Mouse (Mus musculus) forebrain, embryonic 11.5 days (tissue): ENCODE measurements around the gene Ripor1. TPM values are rescaled to one million over a fixed set of nuclear protein-coding genes. Genes with fewer than 3 reads are reported as not detected.

ENCODE experiments used
- ATAC-seq: fragments of 200-750 bp; cut with Nextera tagmentation; replicated peaks from 2 replicates; pipeline ENCODE4 v1.8.0; 2017; ENCODE audit warnings: moderate TSS enrichment; ENCODE audit not compliant: low FRiP score
- DNase-seq: peaks from one replicate; pipeline ENCODE4 v3.0.0-alpha.2; 2017; ENCODE audit warnings: low spot score
- H3K27ac ChIP-seq: fragments of 300-500 bp; sonication (generic); 2 replicates; pipeline ENCODE4 v1.5.1; 2014; ENCODE audit warnings: low read depth, low read length
- H3K27me3 ChIP-seq: fragments of 300-500 bp; sonication (generic); 2 replicates; pipeline ENCODE4 v1.6.1; 2014; ENCODE audit warnings: mild to moderate bottlenecking, low read length, mixed read lengths; ENCODE audit not compliant: control insufficient read depth, insufficient read depth
- H3K36me3 ChIP-seq: fragments of 300-500 bp; sonication (generic); 2 replicates; pipeline ENCODE4 v1.6.1; 2014; ENCODE audit warnings: mild to moderate bottlenecking, low read length, moderate library complexity, mixed read lengths; ENCODE audit not compliant: control insufficient read depth, insufficient read depth
- H3K4me1 ChIP-seq: fragments of 300-500 bp; sonication (generic); replicated peaks from 2 replicates; pipeline ENCODE4 v1.6.1; 2014; ENCODE audit warnings: low read length, mixed read lengths; ENCODE audit not compliant: control insufficient read depth, insufficient read depth
- H3K4me2 ChIP-seq: fragments of 300-500 bp; sonication (generic); 2 replicates; pipeline ENCODE4 v1.6.1; 2014; ENCODE audit warnings: low read depth, mild to moderate bottlenecking, low read length, moderate library complexity, mixed read lengths; ENCODE audit not compliant: severe bottlenecking
- H3K4me3 ChIP-seq: fragments of 300-500 bp; sonication (generic); 2 replicates; pipeline ENCODE4 v1.5.1; 2014; ENCODE audit warnings: low read depth, low read length
- H3K9ac ChIP-seq: fragments of 300-500 bp; sonication (generic); 2 replicates; pipeline ENCODE4 v1.6.1; 2014; ENCODE audit warnings: low read length
- H3K9me3 ChIP-seq: fragments of 300-500 bp; sonication (generic); 2 replicates; pipeline ENCODE4 v1.6.1; 2016; ENCODE audit warnings: low read length, mixed read lengths; ENCODE audit not compliant: control insufficient read depth
- WGBS: fragments of 180-500 bp; shearing (Covaris S2); extraction: QIAGEN DNeasy Blood & Tissue Kit; methylation state at CpG from one replicate; pipeline ENCODE4 v1.1.7; 2014; 5-methylcytosine and 5-hydroxymethylcytosine counted together
- microRNA counts: library from miRNA; unstranded; fragments of <30 nt; microRNA quantifications from one replicate; lab custom pipeline; 2015
- microRNA-seq: library from miRNA; unstranded; fragments of <30 nt; microRNA quantifications from one replicate; pipeline ENCODE4, GENCODE M21; 2016; ENCODE audit not compliant: insufficient number of aligned reads
- polyA plus RNA-seq: library from polyadenylated mRNA; unstranded; fragments of >200 nt; fragmentation: Nextera tagmentation; extraction: Ambion mirVana; gene quantifications from 2 replicates; pipeline ENCODE4 v1.2.1, GENCODE M21; 2014

Ripor1 gene
- polyA plus RNA-seq, 1 experiment from 2014 or later, result 18.9 TPM

GRCm38 (mm10) chr8:105639835-105640234 is 34.8 kb downstream of the Ripor1 start:
- Histone ChIP-seq H3K27me3 (no peaks in the 10 kb centered on the region), H3K4me2 (no peak overlapping the region), H3K9me3 (no peaks in the 10 kb centered on the region), H3K36me3 (peaks cover 7% of the 10 kb centered on the region), H3K9ac (no peak overlapping the region), H3K4me3 (no peak overlapping the region), H3K4me1 (peaks cover 2% of the 10 kb centered on the region; the same call in 1 of the 2 replicates), H3K27ac (no peak overlapping the region)
- DNase-seq, result no peak
- WGBS, result 84% methylated on average over 1 of the region's 1 CpGs
- ATAC-seq, result no peak

- peaks cover 7% of the 10 kb centered on the region for H3K36me3 ChIP-seq
- no peak overlapping the region for H3K4me3 ChIP-seq
- ATAC-seq (no peak), DNase-seq (no peak)
- no peak overlapping the region for H3K27ac ChIP-seq
- H3K4me2 ChIP-seq, result no peak overlapping the region
- H3K27me3 ChIP-seq, result no peaks in the 10 kb centered on the region
- no peak overlapping the region for H3K9ac ChIP-seq
- WGBS, result 91% methylated on average over 2 of the region's 2 CpGs
- no peaks in the 10 kb centered on the region for H3K9me3 ChIP-seq
- no peaks in the 10 kb centered on the region; the same call in 1 of the 2 replicates for H3K4me1 ChIP-seq
These were observed 35.5 kb downstream of the Ripor1 start for GRCm38 (mm10) chr8:105640511-105640910.

DNA sequence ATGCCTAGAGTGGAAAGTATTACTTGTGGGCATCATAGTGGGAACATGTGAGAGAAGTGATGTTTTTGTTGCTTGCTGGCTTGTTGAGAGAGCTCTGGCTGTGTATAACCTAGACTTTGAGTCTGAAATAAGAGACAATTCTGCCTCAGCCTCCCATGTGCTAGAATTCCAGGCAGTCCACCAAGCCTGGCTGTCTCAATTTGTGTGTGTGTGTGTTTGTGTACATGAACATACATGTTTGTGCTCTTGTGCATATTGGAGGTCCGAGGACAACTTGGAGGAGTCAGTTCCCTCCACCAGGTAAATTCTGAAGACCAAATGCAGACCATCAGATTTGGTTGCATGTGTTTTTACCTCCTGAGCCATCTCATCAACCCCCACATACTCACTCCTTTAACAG is 40.1 kb downstream of the Ripor1 start:
- Histone ChIP-seq H3K27ac (no peak overlapping the region), H3K4me1 (no peaks in the 10 kb centered on the region), H3K27me3 (no peaks in the 10 kb centered on the region), H3K4me3 (no peak overlapping the region), H3K9me3 (no peaks in the 10 kb centered on the region), H3K9ac (no peak overlapping the region), H3K36me3 (peaks cover 11% of the 10 kb centered on the region), H3K4me2 (no peak overlapping the region)
- DNase-seq, result no peak
- ATAC-seq, result no peak
- 96% methylated on average over 1 of the region's 1 CpGs for WGBS

GRCm38 (mm10) chr8:105648929-105649328 is 43.9 kb downstream of the Ripor1 start:
- Histone ChIP-seq H3K4me3 (no peak overlapping the region), H3K9me3 (no peaks in the 10 kb centered on the region), H3K36me3 (peaks cover 10% of the 10 kb centered on the region), H3K27me3 (no peaks in the 10 kb centered on the region), H3K27ac (no peak overlapping the region), H3K9ac (no peak overlapping the region), H3K4me1 (no peaks in the 10 kb centered on the region), H3K4me2 (no peak overlapping the region)
- 92% methylated on average over 1 of the region's 1 CpGs for WGBS
- ATAC-seq, result no peak
- no peak for DNase-seq

DNA sequence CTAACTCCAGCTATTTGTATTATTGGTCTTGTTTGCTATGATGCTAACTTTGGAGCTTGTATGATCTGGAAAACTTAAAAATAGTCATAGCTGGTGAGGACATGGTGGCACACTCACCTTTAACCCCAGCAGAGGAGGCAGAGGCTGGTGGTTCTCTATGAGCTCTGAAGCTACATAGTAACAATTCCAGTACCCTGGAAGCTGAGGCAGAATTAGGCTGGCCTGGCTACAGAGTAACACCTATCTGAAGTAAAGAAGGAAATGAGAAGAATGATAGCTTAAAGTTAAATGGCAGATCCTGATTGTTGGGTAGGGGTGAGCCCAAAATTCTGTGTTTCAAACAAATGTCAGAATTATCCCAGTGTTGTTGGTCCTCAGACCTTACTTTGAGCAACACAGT is 52.6 kb downstream of the Ripor1 start:
- ATAC-seq (no peak), DNase-seq (no peak)
- Histone ChIP-seq H3K9me3 (no peaks in the 10 kb centered on the region), H3K27me3 (no peaks in the 10 kb centered on the region), H3K4me2 (no peak overlapping the region), H3K36me3 (peaks cover 3% of the 10 kb centered on the region; the same call in 1 of the 2 replicates), H3K4me1 (no peaks in the 10 kb centered on the region), H3K27ac (no peak overlapping the region), H3K9ac (no peak overlapping the region), H3K4me3 (no peak overlapping the region)

- no peaks in the 10 kb centered on the region for H3K9me3 ChIP-seq
- DNase-seq (no peak), ATAC-seq (no peak)
- no peak overlapping the region for H3K27ac ChIP-seq
- H3K36me3 ChIP-seq, result peaks cover 5% of the 10 kb centered on the region; the same call in 1 of the 2 replicates
- no peaks in the 10 kb centered on the region for H3K27me3 ChIP-seq
- H3K9ac ChIP-seq, result no peak overlapping the region
- no peak overlapping the region for H3K4me3 ChIP-seq
- no peak overlapping the region for H3K4me2 ChIP-seq
- 87% methylated on average over 3 of the region's 3 CpGs for WGBS
- no peaks in the 10 kb centered on the region for H3K4me1 ChIP-seq
These were observed 56.1 kb downstream of the Ripor1 start for GRCm38 (mm10) chr8:105661167-105661566.

MicroRNAs within 50 kb of the gene (microRNA counts, 519-probe panel; counts per million panel counts)
- 31.2 counts per million for microRNA mmu-miR-1966 (lab: Ali Mortazavi, UCI)

Small RNA genes lying within 50 kb of the gene (microRNA-seq; reads per million reads assigned to microRNA genes)
- gene Mir1966, result not detected

Other genes with a start within 250 kb of the Ripor1 start
- 1.3 and 1.5 TPM in 2 replicates for gene Plekhg4, start 232.0 kb upstream of the Ripor1 start, polyA plus RNA-seq
- gene Kctd19, start 191.8 kb upstream of the Ripor1 start, polyA plus RNA-seq, result not detected in 2 replicates
- 1.2 and 1.4 TPM in 2 replicates for gene Lrrc36, start 191.7 kb upstream of the Ripor1 start, polyA plus RNA-seq
- 36.1 and 37.7 TPM in 2 replicates for gene Tppp3, start 133.7 kb upstream of the Ripor1 start, polyA plus RNA-seq
- gene Zdhhc1, start 108.4 kb upstream of the Ripor1 start, polyA plus RNA-seq, result 20.2 and 24.6 TPM in 2 replicates
- gene Hsd11b2, start 86.5 kb upstream of the Ripor1 start, polyA plus RNA-seq, result 13.5 and 13.6 TPM in 2 replicates
- 99.2 and 108 TPM in 2 replicates for gene Atp6v0d1, start 39.2 kb upstream of the Ripor1 start, polyA plus RNA-seq
- gene Ctcf, start 31.3 kb downstream of the Ripor1 start, polyA plus RNA-seq, result 134 and 145 TPM in 2 replicates
- 0.49 and 1.6 TPM in 2 replicates for gene Agrp, start 32.1 kb downstream of the Ripor1 start, polyA plus RNA-seq
- gene Carmil2, start 81.0 kb downstream of the Ripor1 start, polyA plus RNA-seq, result 1.8 and 2.0 TPM in 2 replicates
- gene Acd, start 95.8 kb downstream of the Ripor1 start, polyA plus RNA-seq, result 76.9 and 83.6 TPM in 2 replicates
- 24.9 and 25.1 TPM in 2 replicates for gene Pard6a, start 95.9 kb downstream of the Ripor1 start, polyA plus RNA-seq
- 0.36 TPM in 1 of 2 replicates, not detected in the other for gene 4933405L10Rik, start 102.4 kb downstream of the Ripor1 start, polyA plus RNA-seq
- 43.0 and 44.4 TPM in 2 replicates for gene Enkd1, start 103.0 kb downstream of the Ripor1 start, polyA plus RNA-seq
- gene Gfod2, start 153.4 kb downstream of the Ripor1 start, polyA plus RNA-seq, result 38.0 and 49.3 TPM in 2 replicates
- 15.8 and 16.1 TPM in 2 replicates for gene Ranbp10, start 222.1 kb downstream of the Ripor1 start, polyA plus RNA-seq
- gene Tsnaxip1, start 222.5 kb downstream of the Ripor1 start, polyA plus RNA-seq, result 0.21 and 0.23 TPM in 2 replicates
- gene Cenpt, start 248.0 kb downstream of the Ripor1 start, polyA plus RNA-seq, result 59.7 and 62.0 TPM in 2 replicates
- gene Thap11, start 249.9 kb downstream of the Ripor1 start, polyA plus RNA-seq, result 85.6 and 87.3 TPM in 2 replicates